Mouse (Mus musculus): ENCODE data around the gene Trmt2b. TPM values are rescaled to one million over a fixed set of nuclear protein-coding genes. Genes with fewer than 3 reads are reported as not detected.
"Not testable (repeated sequence)": the region's sequence is repeated elsewhere in the genome, so short reads cannot be mapped to it uniquely, and the experiment has no call there.

The Trmt2b gene
- polyA plus RNA-seq, 1 experiment from 2014 or later = 6.7 TPM

GRCm38 (mm10) chrX:134211151-134211642 lies 65.6 kb downstream of the Trmt2b start:
- Histone ChIP-seq H3K4me1 (replicated peaks) (no peaks in the 10 kb centered on the region), H3K27ac (replicated peaks) (no peak overlapping the region), H3K36me3 (no peaks in the 10 kb centered on the region), H3K4me2 (no peak overlapping the region), H3K9ac (no peak overlapping the region), H3K4me3 (no peak overlapping the region), H3K9me3 (no peaks in the 10 kb centered on the region), H3K27me3 (no peaks in the 10 kb centered on the region)
- WGBS = 63% methylated on average over 7 of the region's 7 CpGs
- ATAC-seq (ENCODE audit: low FRiP score, low read depth) = no peak

GRCm38 (mm10) chrX:134208491-134208890 lies 68.3 kb downstream of the Trmt2b start:
- no peak overlapping the region for H3K27ac ChIP-seq (replicated peaks)
- H3K4me1 ChIP-seq (replicated peaks) = no peaks in the 10 kb centered on the region
- ATAC-seq (ENCODE audit: low FRiP score, low read depth) = no peak
- no peak overlapping the region for H3K4me2 ChIP-seq
- H3K27me3 ChIP-seq = no peaks in the 10 kb centered on the region
- no peaks in the 10 kb centered on the region for H3K36me3 ChIP-seq
- H3K9ac ChIP-seq = no peak overlapping the region
- 85% methylated on average over 2 of the region's 2 CpGs for WGBS
- no peak overlapping the region for H3K4me3 ChIP-seq
- no peaks in the 10 kb centered on the region for H3K9me3 ChIP-seq

GRCm38 (mm10) chrX:134187201-134187600 lies 89.6 kb downstream of the Trmt2b start, which contains the start of gene Arl13a:
Gene Arl13a (plus strand): TSS chrX:134187501.
- ATAC-seq (ENCODE audit: low FRiP score, low read depth); H3K4me1 ChIP-seq (replicated peaks); H3K4me3 ChIP-seq; H3K9ac ChIP-seq; H3K4me2 ChIP-seq; H3K27me3 ChIP-seq; H3K36me3 ChIP-seq; H3K27ac ChIP-seq (replicated peaks); H3K9me3 ChIP-seq: not testable (repeated sequence)
- WGBS = 97% methylated on average over 9 of the region's 9 CpGs

GRCm38 (mm10) chrX:134174699-134175098 lies 102.1 kb downstream of the Trmt2b start:
- 93% methylated on average over 1 of the region's 1 CpGs for WGBS
- no peak for ATAC-seq (ENCODE audit: low FRiP score, low read depth)
- no peaks in the 10 kb centered on the region for H3K36me3 ChIP-seq
- no peaks in the 10 kb centered on the region for H3K9me3 ChIP-seq
- H3K4me1 ChIP-seq (replicated peaks) = no peaks in the 10 kb centered on the region
- H3K27me3 ChIP-seq = no peaks in the 10 kb centered on the region
- H3K4me3 ChIP-seq = no peak overlapping the region
- no peak overlapping the region for H3K9ac ChIP-seq
- no peak overlapping the region for H3K27ac ChIP-seq (replicated peaks)
- H3K4me2 ChIP-seq = no peak overlapping the region

Other genes starting within 250 kb of the Trmt2b start
- 63.2 and 68.4 TPM in 2 replicates for gene Cstf2, start 217.8 kb downstream of the Trmt2b start, polyA plus RNA-seq (2015; fragmentation: Nextera tagmentation; extraction: Ambion mirVana)
- gene Xkrx, start 114.9 kb downstream of the Trmt2b start, polyA plus RNA-seq (2015; fragmentation: Nextera tagmentation; extraction: Ambion mirVana) = 0.85 and 0.89 TPM in 2 replicates
- gene Arl13a, start 89.5 kb downstream of the Trmt2b start, polyA plus RNA-seq (2015; fragmentation: Nextera tagmentation; extraction: Ambion mirVana) = not detected in 2 replicates
- gene Nox1, start 55.0 kb downstream of the Trmt2b start, polyA plus RNA-seq (2015; fragmentation: Nextera tagmentation; extraction: Ambion mirVana) = not detected in 2 replicates
- gene Tmem35a, start 18.2 kb upstream of the Trmt2b start, polyA plus RNA-seq (2015; fragmentation: Nextera tagmentation; extraction: Ambion mirVana) = 113 and 114 TPM in 2 replicates
- 6.3 and 8.6 TPM in 2 replicates for gene Cenpi, start 31.1 kb upstream of the Trmt2b start, polyA plus RNA-seq (2015; fragmentation: Nextera tagmentation; extraction: Ambion mirVana)
- 16.8 and 19.6 TPM in 2 replicates for gene Drp2, start 127.6 kb upstream of the Trmt2b start, polyA plus RNA-seq (2015; fragmentation: Nextera tagmentation; extraction: Ambion mirVana)
- 0.10 TPM in 1 of 2 replicates, not detected in the other for gene Taf7l, start 199.5 kb upstream of the Trmt2b start, polyA plus RNA-seq (2015; fragmentation: Nextera tagmentation; extraction: Ambion mirVana)

All from hindbrain, embryonic 15.5 days (tissue).